Comparison of ENCODE assay signal across 9 mouse cellular contexts in genomic region chr1:34178022-34178727, GRCm38 (mm10).
DNase-seq lines count a peak whose midpoint lies in the region; ATAC-seq and TF ChIP-seq lines count a peak whose summit lies in the region.
"Had no signal": no experiment of that assay in that cellular context is flagged by ENCODE, and none has a peak within 500 bp of the region (broad histone marks: within the 10 kb centered on the region; RNA-seq: fewer than 3 reads in every experiment).

No protein-coding gene starts in this region.

- peak; percentile 24 for DNase-seq in CD4-positive, CD25-positive, alpha-beta regulatory T cell, adult 2 months (ENCODE audit: low read depth, low spot score)
- DNase-seq in liver, adult 2 months (ENCODE audit: extremely low read depth, low read depth, low spot score), result no peak
- DNase-seq in liver, result no peak
- peak; percentile 61 to 63 for DNase-seq in cerebellum, adult 2 months
- DNase-seq: kidney, postnatal 25 days had no signal

- 0 out of 2 replicates have a peak overlapping the region, but pooled peaks have one; percentile 21 for H3K4me3 ChIP-seq in liver, adult 2 months (ENCODE audit: insufficient read depth, low read depth, low read length)
- no peak overlapping the region for H3K4me3 ChIP-seq in cerebellum, adult 2 months (replicated peaks; ENCODE audit: insufficient read depth, low read depth, low read length)
- H3K4me3 ChIP-seq in liver, embryonic 12.5 days, result peak overlapping the region; percentile 24; the same call in 1 of the 2 replicates
- H3K4me3 ChIP-seq in kidney, embryonic 15.5 days (replicated peaks), result no peak overlapping the region

- no peaks in the 10 kb centered on the region for H3K9me3 ChIP-seq in liver, embryonic 12.5 days (replicated peaks)
- no peaks in the 10 kb centered on the region for H3K9me3 ChIP-seq in kidney, embryonic 15.5 days (replicated peaks)

- WGBS in liver, adult 2 months, result 91% methylated on average over 41 of the region's 41 CpGs
- 66% methylated on average over 41 of the region's 41 CpGs for WGBS in cerebellum, adult 2 months
- WGBS in liver, embryonic 12.5 days (ENCODE audit: insufficient replicate concordance), result 78% methylated on average over 41 of the region's 41 CpGs
- WGBS in kidney, embryonic 15.5 days, result 93% methylated on average over 41 of the region's 41 CpGs

- no peaks in the 10 kb centered on the region for H3K4me1 ChIP-seq in liver, adult 2 months (ENCODE audit: control insufficient read depth, insufficient read depth, low read length)
- peaks cover 8% of the 10 kb centered on the region; the same call in 1 of the 2 replicates for H3K4me1 ChIP-seq in cerebellum, adult 2 months (ENCODE audit: control insufficient read depth, insufficient read depth, low read length)
- H3K4me1 ChIP-seq in liver, embryonic 12.5 days, result no peaks in the 10 kb centered on the region
- no peaks in the 10 kb centered on the region for H3K4me1 ChIP-seq in kidney, embryonic 15.5 days

- H3K27ac ChIP-seq in liver, adult 2 months (replicated peaks; ENCODE audit: insufficient read depth, low read depth, low read length), result no peak overlapping the region
- peak overlapping the region; percentile 0; the same call in 1 of the 2 replicates for H3K27ac ChIP-seq in cerebellum, adult 2 months (ENCODE audit: insufficient read depth, low read length)
- H3K27ac ChIP-seq in liver, embryonic 12.5 days, result no peak overlapping the region
- no peak overlapping the region for H3K27ac ChIP-seq in kidney, embryonic 15.5 days

- no peak for ATAC-seq in CD4-positive, CD25-positive, alpha-beta regulatory T cell, adult 4 months
- no peak for ATAC-seq in liver, embryonic 12.5 days
- no peak for ATAC-seq in kidney, embryonic 15.5 days (replicated peaks; ENCODE audit: low FRiP score)
- ATAC-seq in erythroid progenitor cell, adult 5-6 weeks (replicated peaks; ENCODE audit: low FRiP score, poor library complexity, severe bottlenecking), result no peak

- H3K27me3 ChIP-seq in liver, adult 2 months (ENCODE audit: control insufficient read depth, insufficient read depth, low read length), result no peaks in the 10 kb centered on the region
- H3K27me3 ChIP-seq in cerebellum, adult 2 months (ENCODE audit: control insufficient read depth, insufficient read depth, low read length), result no peaks in the 10 kb centered on the region
- no peaks in the 10 kb centered on the region for H3K27me3 ChIP-seq in liver, embryonic 12.5 days (replicated peaks)
- H3K27me3 ChIP-seq in kidney, embryonic 15.5 days, result no peaks in the 10 kb centered on the region

- H3K79me2 ChIP-seq in liver, adult 2 months (ENCODE audit: control insufficient read depth, insufficient read depth, low read length), result no peaks in the 10 kb centered on the region

- TF ChIP-seq POLR2A in liver, adult 2 months (IDR thresholded peaks at IDR 0.05; ENCODE audit: extremely low read depth, insufficient read depth, low read length), result no peak
- no peak for TF ChIP-seq POLR2A in cerebellum, adult 2 months (IDR thresholded peaks at IDR 0.05; ENCODE audit: borderline replicate concordance, insufficient read depth, low read length)

- peak overlapping the region; percentile 28; the same call in 1 of the 2 replicates for H3K9ac ChIP-seq in liver, adult 2 months (ENCODE audit: low read depth, low read length)
- H3K9ac ChIP-seq in liver, embryonic 12.5 days, result no peak overlapping the region
- H3K9ac ChIP-seq in kidney, embryonic 15.5 days, result no peak overlapping the region

- no peak for TF ChIP-seq CTCF in liver, adult 2 months (IDR thresholded peaks at IDR 0.05; ENCODE audit: low read depth, low read length)
- TF ChIP-seq CTCF in cerebellum, adult 2 months (IDR thresholded peaks at IDR 0.05; ENCODE audit: borderline replicate concordance, insufficient read depth, low read depth, low read length), result no peak; the same call in 1 of the 2 replicates

- peaks cover 6% of the 10 kb centered on the region for H3K36me3 ChIP-seq in liver, adult 2 months (ENCODE audit: control insufficient read depth, insufficient read depth, low read length)
- peaks cover 14% of the 10 kb centered on the region for H3K36me3 ChIP-seq in liver, embryonic 12.5 days
- peaks cover 84% of the 10 kb centered on the region for H3K36me3 ChIP-seq in kidney, embryonic 15.5 days

- peak overlapping the region; percentile 44 for H3K4me2 ChIP-seq in liver, embryonic 12.5 days
- H3K4me2 ChIP-seq in kidney, embryonic 15.5 days, result no peak overlapping the region

Comparison
In these comparisons a context has a peak if more than half of its experiments do, and no peak if none do; other contexts are left out.
1. DNase-seq: peak in CD4-positive, CD25-positive, alpha-beta regulatory T cell, adult 2 months (single experiment) and cerebellum, adult 2 months (2 of 2); none in liver, adult 2 months (single experiment) and liver (single experiment).
2. H3K4me3 ChIP-seq: peak in liver, adult 2 months (single experiment) and liver, embryonic 12.5 days (single experiment); none in cerebellum, adult 2 months (single experiment) and kidney, embryonic 15.5 days (single experiment).